Mouse (Mus musculus): ENCODE measurements at regions not wholly inside any gene's neighbourhood (a gene's known extent, or its start where the extent isn't known, plus 50 kb on each side); places are given as distances from the start of the nearest gene placed in this dataset.
A peak's percentile ranks its signal among the peaks of the same experiment; 100 is the strongest.
"Not testable (repeated sequence)": the region's sequence is repeated elsewhere in the genome, so short reads cannot be mapped to it uniquely, and the experiment has no call there.

- no peak for DNase-seq (ENCODE audit: inconsistent age in 2 of 2, low spot score in 1 of 2)
Observed at GRCm38 (mm10) chr1:161728546-161729206, 59.6 kb downstream of the Fasl start.

GRCm38 (mm10) chr1:161727357-161727756, 60.9 kb downstream of the Fasl start:
- not testable (repeated sequence) for DNase-seq (ENCODE audit: inconsistent age in 2 of 2, low spot score in 1 of 2)

DNA sequence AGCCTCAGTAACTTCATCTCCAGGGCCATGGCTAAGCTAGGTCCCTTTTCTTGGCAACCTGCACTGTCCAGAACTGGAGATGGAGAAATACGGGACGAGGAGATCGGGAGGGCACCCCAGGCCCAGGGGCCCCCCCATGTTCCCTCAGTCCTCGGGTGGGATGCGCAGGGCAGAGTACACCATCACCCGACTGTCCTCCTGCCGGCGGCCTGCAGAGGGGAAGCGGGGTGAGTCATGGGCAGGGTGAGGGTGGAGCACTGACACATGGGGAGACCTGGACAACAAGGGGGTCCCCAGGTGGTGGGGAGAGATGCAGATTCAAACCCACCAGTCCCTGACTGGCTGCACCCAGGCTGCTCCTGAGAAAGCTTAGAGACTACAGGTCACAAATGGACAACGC, 62.2 kb downstream of the Fasl start:
- not testable (repeated sequence) for DNase-seq (ENCODE audit: inconsistent age in 2 of 2, low spot score in 1 of 2)

DNA sequence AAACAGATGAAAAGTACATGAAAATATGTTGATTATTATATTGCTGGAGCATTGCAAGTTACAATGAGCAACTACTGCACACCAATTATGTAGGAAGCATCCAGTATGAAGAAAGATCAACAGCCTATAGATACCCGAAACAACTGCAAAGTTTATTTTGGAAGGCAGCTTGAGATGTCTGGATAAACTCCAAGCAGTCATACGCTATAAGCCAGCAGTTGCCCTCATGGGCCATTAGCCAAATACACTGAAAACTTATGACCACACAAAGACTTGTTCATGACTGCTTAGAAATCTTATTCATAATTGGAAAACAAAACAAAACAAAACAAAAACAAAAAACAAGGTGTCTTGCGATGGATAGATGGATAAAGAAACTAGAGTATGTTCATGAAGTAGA, 68.4 kb downstream of the Fasl start:
- no peak for DNase-seq (ENCODE audit: inconsistent age in 2 of 2, low spot score in 1 of 2)

- DNase-seq (ENCODE audit: inconsistent age in 2 of 2, low spot score in 1 of 2), result peak in 1 of 2 experiments; percentile 45
Observed at GRCm38 (mm10) chr1:161718254-161718653, 70.0 kb downstream of the Fasl start.

DNA sequence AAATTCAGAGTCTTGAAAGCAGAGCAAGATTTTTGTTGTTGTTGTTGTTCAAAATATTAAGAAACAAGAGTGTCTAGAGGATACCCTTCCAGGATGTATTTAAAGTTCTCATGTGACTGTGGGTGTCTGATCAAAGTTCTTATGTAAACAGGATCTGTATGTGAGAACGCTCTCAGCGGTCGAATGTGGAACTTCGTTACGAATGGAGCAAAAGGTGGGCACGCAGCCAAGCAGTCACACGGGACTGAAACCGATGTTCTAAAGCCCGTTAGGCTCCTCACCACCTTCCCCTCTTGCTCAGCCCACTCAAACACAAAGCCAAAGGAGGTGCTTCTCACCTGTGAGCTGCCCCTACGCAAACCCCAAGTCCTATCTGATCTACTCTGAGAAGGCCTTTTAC, 75.4 kb downstream of the Fasl start:
- DNase-seq (ENCODE audit: inconsistent age in 2 of 2, low spot score in 1 of 2), result peak; percentile 24 to 69

DNA sequence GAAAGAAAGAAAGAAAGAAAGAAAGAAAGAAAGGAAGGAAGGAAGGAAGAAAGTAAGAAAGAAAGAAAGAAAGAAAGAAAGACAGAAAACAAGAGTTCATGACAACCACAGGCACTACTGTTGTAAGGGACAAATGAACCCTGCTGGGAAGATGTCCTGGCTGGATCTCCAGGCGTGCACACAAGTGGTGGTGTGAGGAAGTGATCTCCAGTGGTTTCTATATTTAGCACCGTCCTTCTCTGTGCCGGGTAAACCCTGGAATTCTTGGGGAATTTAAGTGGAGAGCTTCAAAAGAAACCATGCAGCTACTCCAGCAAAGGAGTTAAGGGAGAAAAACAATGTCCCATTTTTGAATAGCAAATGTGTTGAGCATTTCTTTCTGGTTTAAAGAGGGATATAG, 76.0 kb downstream of the Fasl start:
- no peak for DNase-seq (ENCODE audit: inconsistent age in 2 of 2, low spot score in 1 of 2)

GRCm38 (mm10) chr1:161707049-161707448, 81.2 kb downstream of the Fasl start:
- no peak for DNase-seq (ENCODE audit: inconsistent age in 2 of 2, low spot score in 1 of 2)

GRCm38 (mm10) chr1:161704961-161705360, 83.3 kb downstream of the Fasl start:
- DNase-seq (ENCODE audit: inconsistent age in 2 of 2, low spot score in 1 of 2), result no peak

- DNase-seq (ENCODE audit: inconsistent age in 2 of 2, low spot score in 1 of 2), result no peak
Observed at GRCm38 (mm10) chr1:161704527-161704926, 83.8 kb downstream of the Fasl start.

DNA sequence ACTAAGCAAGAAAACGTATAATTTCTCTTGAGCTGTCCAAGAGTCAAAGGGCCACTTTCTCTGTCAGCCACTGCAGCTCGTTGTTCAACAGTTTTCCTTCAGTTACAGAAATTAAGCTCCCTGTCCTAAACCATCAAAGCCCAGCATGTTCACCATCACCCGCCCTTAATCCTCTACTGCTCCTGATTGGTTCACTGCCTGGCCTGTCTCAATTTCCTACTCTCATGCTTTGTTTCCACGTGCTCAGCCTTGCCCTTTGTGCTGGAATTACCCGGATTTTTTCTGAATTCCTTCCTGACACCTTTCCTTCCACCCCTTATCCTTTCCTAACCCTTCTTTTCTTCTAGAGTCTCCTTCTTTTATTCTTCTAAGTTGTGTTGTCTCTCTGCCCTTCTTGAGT, 92.4 kb downstream of the Fasl start:
- no peak for DNase-seq (ENCODE audit: inconsistent age in 2 of 2, low spot score in 1 of 2)

- DNase-seq (ENCODE audit: inconsistent age in 2 of 2, low spot score in 1 of 2), result no peak
Observed at GRCm38 (mm10) chr1:161693768-161694160, 94.5 kb downstream of the Fasl start.

DNA sequence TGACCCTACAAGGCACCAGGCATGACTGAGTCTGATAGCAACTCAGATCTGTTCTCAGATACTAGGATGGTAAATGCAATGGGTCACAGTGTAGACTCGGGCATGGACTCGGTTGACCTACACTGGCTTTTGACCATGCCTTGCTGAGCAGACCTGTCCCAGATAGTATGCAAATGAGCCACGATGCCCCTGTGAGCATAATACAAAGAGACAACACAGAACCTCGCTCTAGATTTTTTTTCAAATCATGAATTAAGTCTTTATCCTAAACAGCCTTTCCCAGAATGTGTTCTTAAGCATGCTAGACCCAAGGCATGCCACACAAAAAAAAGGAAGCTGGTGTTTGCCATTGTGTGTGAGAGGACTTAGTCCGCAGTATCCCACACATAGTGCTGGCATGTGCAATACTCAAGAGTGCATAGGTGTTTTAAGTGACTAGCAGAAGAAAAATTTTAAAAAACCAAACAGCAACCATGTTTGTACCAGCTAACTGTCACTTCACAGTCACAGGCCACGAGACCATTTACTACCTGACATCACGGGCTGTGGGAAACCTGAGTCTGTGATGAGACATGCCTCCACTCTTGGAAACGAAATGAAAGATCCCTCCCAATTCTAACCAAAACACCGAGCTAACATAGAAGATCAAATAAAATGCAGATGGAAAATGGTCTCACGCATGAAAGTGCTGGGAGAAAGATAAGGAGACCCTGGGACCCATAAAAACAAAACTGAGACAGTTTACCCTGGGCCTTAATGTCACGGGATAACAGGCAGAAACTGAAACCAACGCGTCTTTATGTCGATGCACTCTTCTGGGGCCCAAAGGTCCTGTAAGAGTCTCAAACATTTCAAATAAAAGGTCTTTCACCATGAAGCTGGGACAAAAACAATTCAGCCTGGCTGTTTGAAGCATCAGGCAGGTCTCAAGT, 95.2 kb downstream of the Fasl start:
- DNase-seq (ENCODE audit: inconsistent age in 2 of 2, low spot score in 1 of 2), result no peak

DNA sequence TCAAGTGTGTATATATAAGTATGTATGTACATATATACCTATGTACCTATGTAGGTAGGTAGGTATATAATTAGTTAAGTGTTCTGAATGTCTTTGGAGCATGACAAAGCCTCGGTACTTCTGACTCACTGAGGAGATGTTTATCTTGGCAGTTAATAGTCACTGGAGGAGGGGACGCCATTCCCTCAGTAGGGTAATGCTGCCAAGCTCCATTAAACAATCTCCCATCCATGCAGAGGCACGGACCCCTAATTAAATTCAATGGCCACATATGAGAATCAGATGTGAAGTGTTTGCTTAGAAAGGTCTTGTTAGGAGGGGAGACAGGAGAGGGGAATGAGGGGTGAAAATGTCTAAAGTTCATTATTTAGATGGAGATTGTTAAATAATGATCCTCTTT, 99.3 kb downstream of the Fasl start:
- no peak for DNase-seq (ENCODE audit: inconsistent age in 2 of 2, low spot score in 1 of 2)

- DNase-seq (ENCODE audit: inconsistent age in 2 of 2, low spot score in 1 of 2), result peak; percentile 31 to 81
Observed at GRCm38 (mm10) chr1:161687548-161687947, 100.7 kb downstream of the Fasl start.

DNA sequence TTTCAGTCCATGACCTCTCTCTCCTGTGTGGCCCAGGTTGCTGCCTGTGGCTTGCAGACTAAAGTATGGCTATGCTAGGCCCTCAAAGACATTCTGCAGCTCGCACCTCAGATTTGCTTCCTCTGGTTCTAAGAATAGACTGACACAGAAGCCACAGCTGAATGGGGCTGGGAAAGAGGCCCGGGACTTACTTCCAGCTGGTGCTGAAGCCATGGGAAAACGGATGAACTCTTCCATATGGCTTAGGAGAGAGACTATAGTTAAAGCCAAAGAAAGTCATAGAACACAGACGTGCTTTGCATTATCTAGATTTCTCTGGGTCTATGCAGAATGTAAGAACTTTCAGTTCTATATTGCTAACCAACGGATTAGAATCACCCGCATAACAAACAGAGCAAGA, 107.7 kb downstream of the Fasl start:
- no peak for DNase-seq (ENCODE audit: inconsistent age in 2 of 2, low spot score in 1 of 2)

DNA sequence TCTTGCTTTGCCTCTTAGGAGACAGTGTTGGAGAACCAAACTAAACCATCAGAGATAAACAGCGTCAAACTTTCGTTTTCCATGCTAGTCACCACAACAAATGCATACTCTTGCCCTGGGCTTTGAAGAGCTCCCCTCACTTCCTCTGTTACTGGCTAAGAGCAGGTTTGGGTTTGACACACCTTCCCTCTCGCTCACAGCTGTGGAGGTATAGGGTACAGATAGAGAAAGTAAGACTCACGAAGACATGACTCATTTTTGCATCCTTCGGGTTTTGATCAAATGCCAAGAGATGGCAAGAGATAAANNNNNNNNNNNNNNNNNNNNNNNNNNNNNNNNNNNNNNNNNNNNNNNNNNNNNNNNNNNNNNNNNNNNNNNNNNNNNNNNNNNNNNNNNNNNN, 117.4 kb downstream of the Fasl start:
- peak in 1 of 2 experiments; percentile 23 for DNase-seq (ENCODE audit: inconsistent age in 2 of 2, low spot score in 1 of 2)

DNA sequence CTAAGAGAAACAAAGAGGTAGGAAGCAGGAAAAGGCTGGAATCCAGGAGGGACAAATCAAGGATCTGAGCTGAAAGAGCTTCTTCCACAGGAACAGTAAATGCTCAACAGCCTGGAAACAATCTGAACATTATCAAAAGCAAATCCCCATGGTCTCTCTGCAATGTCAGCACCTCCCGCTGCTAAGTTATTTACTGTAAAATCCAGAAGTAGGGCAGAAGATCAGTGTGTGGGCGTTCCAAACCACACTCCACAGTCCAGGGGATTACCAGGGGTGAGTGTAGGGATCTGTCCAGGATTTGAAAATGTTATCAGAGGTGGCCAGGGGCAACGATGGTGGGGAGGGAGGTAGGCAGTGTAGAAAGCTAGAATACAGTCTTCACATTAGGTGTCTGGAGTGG, 124.0 kb downstream of the Fasl start:
- DNase-seq (ENCODE audit: inconsistent age in 2 of 2, low spot score in 1 of 2), result no peak

- DNase-seq (ENCODE audit: inconsistent age in 2 of 2, low spot score in 1 of 2), result no peak
Observed at GRCm38 (mm10) chr1:161663351-161663750, 124.9 kb downstream of the Fasl start.

GRCm38 (mm10) chr1:161662241-161662640, 126.1 kb downstream of the Fasl start:
- DNase-seq (ENCODE audit: inconsistent age in 2 of 2, low spot score in 1 of 2), result no peak

GRCm38 (mm10) chr1:161657511-161657910, 130.8 kb downstream of the Fasl start:
- DNase-seq (ENCODE audit: inconsistent age in 2 of 2, low spot score in 1 of 2), result no peak

DNA sequence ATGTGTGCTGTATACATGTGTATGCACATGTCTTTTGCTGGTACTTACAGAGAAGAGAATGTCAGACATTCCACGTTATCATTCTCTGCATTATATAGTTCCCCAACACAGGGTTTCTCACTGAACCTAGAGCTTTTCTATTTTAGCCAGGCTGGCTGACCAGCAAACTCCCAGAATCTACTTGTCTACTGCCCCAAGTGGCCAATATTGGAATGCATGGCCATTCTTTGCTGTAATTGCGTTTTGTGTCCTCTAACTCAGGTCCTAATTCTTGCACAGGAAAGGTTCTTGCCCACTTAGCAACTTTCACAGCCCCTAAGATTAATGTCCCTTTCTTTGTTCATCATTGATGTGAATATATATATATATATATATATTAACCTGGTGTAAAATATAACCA, 138.9 kb downstream of the Fasl start:
- DNase-seq (ENCODE audit: inconsistent age in 2 of 2, low spot score in 1 of 2), result no peak
